Mouse (Mus musculus) liver, adult (tissue): ENCODE measurements around the gene Tmem94.

Source experiments
- GATA4 ChIP-seq: IDR thresholded peaks from 2 replicates; pipeline ENCODE4 v1.6.1; 2014; ENCODE audit warnings: mild to moderate bottlenecking, low read length; ENCODE audit not compliant: insufficient replicate concordance

Tmem94 gene

GRCm38 (mm10) chr11:115765103-115765606, at the start of gene Tmem94:
TSS of gene Tmem94 (plus strand) at chr11:115765433.
- peak; percentile 24; the same call in 1 of the 2 replicates for TF ChIP-seq GATA4

DNA sequence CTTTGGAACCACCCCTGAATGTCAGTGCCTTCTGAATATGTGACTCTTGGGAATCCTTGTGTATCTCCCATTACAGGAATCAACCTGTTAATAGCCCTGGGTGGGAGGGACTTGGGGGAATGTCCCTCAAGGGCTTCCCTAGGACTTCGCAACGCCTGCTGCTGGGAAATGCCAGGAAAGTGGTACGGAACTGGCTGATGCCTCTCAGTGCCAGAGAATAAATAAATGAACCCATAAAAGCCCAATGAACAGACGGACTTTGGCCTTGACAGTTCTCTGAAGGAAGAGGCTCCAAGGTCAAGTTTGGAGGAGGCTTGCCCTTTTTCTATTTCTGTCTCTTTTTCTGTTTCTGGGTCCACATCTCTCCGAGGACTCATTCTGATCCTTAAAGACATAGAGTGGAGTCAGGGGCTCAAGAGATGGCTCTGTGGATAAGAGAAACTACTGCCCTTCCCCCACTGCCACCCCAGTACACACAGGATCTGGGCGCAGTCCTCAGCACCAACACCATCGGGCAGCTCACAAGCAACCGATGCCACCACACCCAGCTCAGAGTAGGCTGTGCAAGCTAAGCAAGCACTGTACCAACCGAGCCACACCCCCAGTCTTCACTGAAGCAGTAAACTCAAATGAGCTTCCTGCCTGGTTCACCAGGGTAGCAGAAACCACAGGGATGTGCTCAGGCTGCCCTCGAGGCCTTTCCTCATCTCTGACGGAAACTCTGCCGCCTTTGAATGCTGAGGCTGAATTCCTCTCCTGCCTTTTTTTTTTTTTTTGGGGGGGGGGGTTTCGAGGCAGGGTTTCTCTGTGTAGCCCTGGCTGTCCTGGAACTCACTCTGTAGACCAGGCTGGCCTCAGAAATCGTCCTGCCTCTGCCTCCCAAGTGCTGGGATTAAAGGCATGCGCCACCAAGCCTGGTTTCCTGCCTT, 48.6 kb upstream of the Tmem94 start:
- no peak for TF ChIP-seq GATA4

DNA sequence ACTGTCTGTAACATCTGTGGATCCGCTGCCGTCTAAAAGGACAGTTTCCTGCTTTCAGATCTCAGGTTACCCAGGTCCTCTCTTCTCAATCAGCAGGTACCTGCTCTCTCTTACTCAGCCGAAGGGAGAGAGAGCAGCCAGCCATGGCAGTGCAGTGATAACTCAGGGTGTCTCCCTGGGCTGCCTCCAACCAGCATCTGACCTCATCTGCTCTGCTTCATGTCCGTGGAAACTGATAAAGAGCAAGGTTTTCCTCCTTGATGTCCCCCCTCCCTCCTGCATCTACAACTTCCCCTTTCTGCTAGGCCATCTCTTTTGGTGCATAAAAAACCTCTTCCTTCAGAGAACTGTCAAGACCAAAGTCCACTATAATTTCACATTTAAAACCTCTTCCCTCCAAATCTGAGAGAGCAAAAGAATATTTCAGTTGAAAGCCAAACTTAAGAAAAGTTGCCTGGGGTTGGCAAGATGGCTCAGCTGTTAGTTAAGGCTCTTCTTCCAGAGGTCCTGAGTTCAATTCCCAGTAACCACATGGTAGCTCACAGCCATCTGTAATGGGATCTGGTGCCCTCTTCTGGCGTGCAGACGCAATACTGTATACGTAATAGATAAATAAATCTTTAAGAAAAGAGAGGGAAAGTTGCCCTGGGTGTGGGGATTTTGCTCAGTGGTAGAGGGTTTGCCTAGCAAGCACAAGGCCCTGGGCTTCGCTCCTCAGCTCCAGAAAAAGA, 47.4 kb upstream of the Tmem94 start:
- no peak for TF ChIP-seq GATA4

DNA sequence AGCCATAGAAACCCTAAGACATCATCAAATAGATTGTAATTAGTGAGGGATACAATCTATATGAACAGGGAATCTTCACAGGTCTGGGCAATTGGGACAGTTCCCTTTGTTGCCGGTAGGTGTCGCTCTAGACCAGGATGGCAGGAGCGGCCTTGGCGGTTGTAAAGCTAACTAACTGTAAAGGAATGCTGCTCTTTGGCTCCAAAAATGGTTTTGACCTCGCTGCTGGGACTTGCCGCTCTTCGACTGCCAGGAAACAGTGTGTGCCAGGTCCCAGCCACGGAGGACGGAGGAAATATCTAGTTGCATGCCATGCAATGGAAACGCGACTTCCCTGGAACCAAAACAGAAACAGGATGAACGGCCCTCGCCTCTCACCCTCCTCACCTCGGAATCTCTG, 42.6 kb upstream of the Tmem94 start:
- TF ChIP-seq GATA4: 0 out of 2 replicates have a peak, but pooled peaks have one; percentile 27

- no peak for TF ChIP-seq GATA4
Observed at GRCm38 (mm10) chr11:115723231-115723630, 42.0 kb upstream of the Tmem94 start.

DNA sequence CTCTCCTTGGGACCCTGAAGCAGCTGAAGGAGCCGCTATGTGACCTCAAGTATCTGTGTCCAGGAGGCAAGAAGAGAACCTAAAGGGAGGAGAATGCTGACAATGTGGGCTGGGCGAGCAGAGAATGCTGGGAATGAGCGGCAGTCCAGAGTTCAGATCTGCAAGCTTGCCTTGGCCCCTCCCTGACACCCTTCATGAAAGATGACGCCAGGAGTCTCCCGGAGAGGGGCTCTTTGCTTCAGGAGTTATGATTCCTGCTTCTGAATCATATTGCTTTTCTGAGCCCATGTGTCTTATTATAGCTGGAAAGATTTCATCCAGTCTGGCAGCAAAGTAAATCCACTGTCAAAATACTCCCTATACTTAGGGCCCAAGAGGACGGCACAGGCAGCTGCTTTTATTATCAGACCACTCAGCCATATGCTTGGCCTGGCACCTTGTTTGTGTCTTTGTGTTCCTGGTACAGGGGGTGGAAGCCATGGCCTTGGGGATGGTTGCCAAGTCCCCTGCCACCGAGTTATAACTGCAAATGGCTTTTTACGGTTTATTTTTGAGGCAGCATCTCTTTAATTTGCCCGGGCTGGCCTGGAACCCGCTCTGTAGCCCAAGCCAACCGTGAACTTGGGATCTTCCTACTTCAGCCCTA, 31.1 kb upstream of the Tmem94 start:
- no peak for TF ChIP-seq GATA4

DNA sequence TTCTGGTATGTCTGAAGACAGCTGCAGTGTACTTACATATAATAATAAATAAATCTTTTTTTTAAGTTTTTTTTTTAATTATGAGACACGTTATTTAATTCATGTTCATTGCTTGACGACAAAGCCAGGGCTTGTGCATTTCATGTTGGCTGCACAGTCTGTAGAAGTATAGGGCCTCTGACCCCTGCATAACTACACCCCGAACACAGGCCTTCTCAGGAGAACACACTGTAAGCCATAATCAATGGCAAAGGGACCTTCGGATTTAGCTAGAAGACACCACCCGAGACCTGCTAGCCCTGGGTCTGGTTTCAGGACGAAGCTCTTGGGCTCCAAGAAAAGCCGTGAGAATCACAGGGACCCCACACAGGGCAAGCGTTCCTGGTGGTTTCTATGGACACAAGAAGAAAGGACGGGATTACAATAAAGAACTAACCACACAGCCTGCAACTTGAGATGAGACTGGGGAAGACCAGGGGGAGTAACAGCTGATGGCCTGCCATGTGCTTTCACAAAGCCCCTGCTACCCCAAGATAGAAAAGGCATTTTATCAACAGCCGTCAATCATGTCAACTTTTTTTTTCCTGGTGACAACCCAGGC, 27.5 kb upstream of the Tmem94 start:
- no peak for TF ChIP-seq GATA4

DNA sequence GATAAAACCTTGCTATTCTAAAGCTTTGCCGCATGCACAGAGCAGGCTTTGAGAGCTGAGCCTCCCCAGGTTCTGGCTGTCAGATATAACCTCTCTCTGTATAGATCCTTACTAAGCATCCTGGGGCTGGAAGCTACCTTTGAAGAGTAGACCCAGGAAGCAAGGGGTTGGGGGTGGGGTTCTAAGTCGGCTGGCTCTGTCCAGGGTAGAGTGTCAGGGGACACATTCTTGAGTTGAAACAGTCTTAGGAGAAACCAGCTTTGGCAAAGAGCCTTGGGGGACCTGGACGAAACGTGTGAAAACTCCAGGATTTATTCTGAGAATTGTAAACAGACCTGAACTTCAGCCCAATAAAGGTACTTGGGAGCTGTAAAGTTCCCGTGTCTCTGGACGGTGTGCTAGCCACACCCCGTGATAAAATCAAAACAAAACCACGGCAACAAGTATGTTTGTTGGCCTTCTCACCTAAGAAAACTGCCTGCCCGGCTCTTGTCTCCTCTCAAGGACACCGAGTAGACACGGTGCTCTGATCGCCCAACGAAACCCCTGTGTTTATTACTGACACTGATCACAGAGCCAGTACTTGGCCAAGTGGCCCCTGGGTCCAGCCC, 26.9 kb upstream of the Tmem94 start:
- TF ChIP-seq GATA4: no peak

DNA sequence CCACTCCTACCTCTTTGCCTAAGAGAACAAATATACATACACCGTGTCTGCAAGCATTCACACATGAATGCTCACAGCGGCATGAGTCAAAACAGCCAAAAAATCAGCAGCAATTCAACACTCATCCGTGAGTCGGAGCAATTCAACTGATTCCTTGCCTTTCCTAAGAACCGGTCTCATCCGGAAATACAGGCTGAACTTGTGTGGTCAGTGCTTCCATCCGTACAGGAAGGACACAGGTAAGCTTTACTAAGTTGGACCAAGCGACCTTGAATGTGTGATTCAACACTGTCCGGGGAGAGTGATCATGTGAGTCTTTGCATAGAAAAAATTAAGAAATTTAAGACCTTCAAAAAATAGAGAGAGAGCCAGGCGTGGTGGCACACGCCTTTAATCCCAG, 24.2 kb upstream of the Tmem94 start:
- no peak for TF ChIP-seq GATA4

DNA sequence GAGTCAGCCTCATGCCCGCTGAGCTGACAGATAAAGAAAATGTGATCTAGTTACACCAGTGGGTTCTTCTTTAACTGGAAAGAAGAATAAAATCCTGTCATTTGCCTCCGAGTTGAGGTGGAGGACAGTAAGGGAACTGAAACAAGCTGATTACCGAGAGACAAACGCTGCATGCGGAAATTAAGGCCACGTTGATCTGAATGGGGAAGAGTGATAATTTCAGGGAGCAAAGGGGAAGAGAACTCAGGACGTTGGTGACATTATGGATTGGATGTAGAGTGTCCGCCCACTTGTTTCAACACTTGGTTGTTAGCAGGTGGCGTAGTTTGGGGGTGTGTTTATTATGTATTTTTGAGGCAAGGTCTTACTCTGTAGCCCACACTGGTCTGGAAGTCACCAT, 22.3 kb upstream of the Tmem94 start:
- TF ChIP-seq GATA4: no peak

DNA sequence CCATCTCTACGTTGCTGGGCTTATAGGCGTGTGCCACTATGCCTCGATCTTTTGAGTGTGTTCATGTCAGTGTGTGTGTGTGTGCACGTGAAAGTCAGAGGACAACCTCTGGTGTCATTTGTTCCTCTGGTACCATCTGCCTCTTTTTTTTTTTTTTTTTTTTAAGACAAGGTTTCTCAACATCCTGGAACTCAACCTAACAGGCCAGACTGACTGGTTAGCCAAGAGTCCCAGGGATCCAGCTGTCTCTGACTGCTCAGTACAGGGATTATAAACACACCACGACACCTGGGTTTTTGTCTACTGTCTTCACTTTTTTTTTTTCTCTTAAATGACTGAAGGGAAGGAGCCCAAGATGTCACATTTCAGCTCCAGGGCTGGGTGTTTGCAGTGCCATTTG, 20.8 kb upstream of the Tmem94 start:
- no peak for TF ChIP-seq GATA4

GRCm38 (mm10) chr11:115746109-115746508, 19.1 kb upstream of the Tmem94 start:
- no peak for TF ChIP-seq GATA4

DNA sequence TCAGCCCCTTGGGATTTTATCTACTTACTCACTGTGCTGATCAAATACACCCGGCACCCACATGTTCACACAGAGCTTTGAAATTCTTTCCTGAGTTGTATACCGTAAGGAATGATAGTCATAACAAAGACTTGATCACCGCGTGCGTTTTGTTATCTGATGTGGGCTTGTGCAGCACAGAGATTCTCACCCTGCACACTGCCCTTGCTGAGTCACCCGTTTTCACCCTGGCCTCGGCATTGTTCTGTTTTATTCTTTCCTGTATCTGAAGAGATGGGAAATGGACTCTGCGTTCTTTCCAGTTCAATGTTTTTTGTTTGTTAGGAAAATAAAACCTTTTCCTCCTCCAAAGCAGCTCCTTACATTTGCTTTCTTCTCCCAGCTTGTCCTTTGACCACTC, 18.5 kb upstream of the Tmem94 start:
- TF ChIP-seq GATA4: peak; percentile 20; the same call in 1 of the 2 replicates

GRCm38 (mm10) chr11:115747351-115747750, 17.9 kb upstream of the Tmem94 start:
- no peak for TF ChIP-seq GATA4

DNA sequence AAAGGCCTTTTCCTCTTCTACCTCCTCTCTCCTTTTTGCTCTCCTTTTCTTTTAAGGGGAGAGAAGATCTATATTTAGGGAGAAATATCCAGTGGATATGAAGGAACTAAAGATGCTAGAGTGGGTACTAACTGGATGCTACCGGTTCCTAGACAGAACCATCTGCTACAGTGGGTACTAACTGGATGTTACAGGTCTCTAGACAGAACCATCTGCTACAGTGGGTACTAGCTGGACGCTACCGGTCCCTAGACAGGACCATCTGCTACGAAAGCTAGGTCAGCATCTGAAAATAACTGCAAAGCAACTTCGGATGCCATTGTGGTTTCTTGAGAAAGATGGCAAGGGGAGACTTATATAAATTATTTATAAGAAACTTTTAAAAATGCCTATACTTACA, 15.4 kb upstream of the Tmem94 start:
- no peak for TF ChIP-seq GATA4
